Mouse (Mus musculus): ENCODE data around the gene Smtn. TPM values are rescaled to one million over a fixed set of nuclear protein-coding genes. Genes with fewer than 3 reads are reported as not detected.

The Smtn gene
- polyA plus RNA-seq (2017; shearing (Covaris generic)): 1 to 10 TPM; 1.5 to 7.4 (median 4.3) TPM

DNA sequence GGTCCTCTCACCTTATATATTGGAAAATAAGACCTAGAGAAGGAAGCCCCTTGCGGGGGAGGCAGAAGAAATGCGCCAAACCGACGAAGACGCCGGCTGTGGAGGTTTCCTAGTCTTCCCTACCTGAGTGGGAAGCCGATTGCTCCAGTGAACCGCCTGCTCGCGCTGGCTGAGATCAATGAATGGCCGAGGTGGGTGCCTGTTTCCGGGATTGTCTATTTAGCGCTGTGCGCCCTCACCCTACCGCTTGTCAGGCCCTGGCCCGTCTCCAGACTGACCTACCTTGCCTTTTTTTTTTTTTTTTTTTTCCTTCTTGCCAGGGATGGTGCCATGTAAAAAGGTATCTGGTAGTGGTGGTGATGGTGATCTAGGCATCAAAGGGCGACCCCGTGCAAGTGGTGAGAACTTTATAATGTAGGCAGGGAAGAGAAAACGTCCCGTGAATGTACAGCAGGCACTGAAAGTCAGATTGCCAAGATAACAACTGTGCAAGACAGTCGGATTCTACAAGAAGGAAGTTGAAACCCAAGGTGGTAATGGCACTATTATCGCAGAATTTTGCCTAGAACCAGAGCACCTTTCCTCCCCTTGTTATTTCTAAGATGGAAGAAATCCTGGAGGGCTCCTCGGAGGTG, at the start of gene Smtn:
TSS of gene Smtn (minus strand) at position 162 of the 635 bp plus-strand sequence.
- ATAC-seq: no peak

DNA sequence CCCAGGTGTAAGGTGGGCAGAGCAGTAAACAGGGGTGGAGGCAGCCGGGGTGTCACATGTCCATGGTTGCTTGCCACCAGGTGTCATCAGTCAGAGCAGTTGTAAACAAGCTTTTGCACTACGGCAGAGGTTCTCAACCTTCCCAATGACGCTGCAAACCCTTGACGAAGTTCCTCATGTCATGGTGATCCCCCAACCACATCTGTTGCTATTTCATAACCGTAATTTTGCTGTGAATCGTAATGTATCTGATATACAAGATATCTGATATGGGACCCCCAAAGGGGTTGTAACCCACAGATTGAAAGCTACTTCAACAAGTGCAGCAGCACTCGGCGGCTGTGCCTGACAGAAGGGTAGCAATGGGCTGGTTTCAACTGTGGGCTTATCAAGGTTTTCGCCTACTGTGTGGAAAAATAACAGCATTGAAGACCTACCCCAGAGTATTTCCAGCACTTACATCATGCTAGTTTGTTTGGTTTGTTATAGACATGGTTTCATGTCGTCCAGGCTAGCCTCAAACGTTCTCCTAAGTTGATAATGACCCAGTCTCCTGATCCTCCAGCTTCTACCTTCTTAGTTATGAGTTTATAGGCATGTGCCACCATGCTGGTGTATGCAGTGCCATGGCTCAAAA, 47.7 kb upstream of the Smtn start:
- no peak for ATAC-seq

DNA sequence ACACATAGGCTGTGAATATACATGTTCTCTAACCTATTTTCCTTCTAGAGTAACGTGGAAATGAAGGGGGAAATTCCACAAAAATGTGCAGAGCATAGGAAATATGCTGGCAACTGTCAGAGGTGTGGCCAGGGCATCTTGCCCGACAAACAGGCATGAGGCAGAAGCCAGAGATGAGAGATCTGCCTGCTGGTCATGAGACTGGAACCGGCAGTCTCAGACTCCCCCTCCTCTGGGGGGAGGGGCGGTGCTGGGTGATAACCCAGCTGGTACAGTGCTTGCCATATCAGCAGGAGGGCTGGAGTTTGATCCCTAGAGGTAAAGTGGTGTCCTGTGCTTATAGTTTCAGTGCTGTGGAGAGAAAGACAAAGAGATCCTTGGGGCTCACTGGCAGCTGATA, 46.9 kb upstream of the Smtn start:
- no peak for ATAC-seq

DNA sequence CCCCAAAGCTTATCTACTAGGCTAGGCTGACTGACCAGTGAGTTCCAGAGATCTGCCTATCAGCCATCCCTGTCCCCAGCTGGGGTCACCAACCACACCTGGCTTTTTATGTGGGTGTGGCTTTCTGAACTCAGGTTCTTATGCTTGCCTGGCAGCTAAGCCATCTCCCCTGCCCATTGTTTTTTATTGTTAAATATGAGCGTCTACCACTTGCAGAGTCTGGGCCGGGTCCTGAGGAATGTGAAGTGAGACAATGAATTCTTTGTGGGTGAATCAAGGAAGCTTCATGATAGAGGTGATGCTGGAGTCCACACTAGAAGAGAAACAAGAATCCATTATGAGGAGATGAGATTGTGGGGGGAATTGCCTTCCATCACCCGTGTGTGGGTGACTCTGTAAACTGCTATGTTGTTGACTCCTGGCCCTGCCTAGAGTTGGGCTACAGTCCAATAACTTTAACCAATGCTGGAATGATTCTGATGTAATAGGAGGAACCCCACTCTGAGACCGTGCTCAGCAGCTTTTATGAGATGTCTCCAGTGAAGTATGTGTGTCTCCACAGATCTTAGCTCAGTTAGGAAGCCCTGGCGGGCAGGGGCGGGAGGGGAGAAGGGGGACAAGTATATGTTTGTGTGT, 45.7 kb upstream of the Smtn start:
- no peak for ATAC-seq

DNA sequence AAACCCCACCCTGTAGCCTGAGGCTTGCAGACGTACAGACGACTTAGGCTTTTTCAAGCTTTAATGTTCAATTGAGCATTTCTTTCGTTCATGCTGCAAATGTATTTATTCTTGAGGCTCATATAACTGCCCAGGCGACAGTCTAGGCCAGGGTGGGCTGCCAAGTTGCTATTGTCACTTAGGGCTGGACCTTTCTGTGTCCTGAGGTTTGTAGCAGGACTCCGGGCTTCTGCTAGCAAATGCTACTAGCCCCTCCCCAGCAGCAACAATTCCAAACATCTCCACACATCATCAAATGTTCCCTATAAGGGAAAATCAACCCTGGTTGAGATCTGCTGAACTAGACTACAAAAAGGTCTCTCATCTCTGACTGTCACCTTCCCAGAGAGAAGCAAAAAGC, 42.7 kb upstream of the Smtn start:
- no peak for ATAC-seq

DNA sequence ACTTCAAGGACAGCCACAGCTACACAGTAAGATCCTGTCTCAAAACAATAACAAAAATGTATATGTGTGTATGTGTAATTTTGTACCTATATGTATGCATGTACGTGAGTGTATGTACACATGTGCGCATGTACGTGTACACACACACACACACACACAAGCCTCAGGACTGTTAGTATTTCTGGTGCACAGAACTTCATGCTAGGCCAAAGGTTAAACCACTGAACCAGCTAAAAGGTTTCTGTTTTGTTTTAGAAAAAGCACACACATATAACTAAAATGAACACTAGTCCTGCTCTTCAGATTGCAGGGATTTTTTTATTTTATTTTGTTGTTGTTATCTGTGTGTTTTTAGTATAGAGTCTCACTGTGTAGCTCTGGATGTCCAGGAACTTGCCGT, 41.5 kb upstream of the Smtn start:
- no peak for ATAC-seq

DNA sequence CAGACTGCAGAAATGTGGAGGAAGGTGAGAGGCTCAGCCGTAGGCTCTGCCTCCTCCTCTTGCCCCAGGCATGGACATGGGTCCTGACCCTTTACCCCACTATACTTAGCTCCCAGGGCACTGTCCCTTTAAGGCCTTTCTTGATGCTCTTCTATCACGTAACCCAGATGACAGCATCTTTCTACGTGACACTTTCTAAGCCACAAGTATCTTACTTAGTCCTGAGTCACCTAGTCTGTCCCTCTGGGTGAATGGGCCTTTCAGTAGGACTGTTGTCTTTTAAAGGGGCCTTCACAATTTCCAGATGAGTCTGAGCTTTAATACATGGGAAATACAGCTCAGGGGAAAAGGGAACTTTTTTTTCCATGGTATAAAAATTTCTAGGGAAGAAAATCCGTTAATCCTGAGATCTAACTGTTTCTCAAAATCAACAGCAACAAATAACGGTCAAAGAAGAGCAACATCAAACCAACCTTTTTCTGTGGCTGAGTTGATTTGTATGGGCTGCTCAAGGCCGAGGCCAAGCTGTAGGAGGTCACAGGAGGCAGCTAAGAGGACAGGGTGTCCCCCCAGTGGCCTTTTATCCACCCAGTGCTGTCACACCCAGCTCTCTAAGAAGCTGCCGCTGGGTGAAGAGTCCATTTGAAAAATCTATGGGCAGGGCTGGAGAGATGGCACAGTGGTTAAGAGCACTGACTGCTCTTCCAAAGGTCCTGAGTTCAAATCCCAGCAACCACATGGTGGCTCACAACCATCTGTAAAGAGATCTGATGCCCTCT, 40.1 kb upstream of the Smtn start:
- no peak for ATAC-seq

DNA sequence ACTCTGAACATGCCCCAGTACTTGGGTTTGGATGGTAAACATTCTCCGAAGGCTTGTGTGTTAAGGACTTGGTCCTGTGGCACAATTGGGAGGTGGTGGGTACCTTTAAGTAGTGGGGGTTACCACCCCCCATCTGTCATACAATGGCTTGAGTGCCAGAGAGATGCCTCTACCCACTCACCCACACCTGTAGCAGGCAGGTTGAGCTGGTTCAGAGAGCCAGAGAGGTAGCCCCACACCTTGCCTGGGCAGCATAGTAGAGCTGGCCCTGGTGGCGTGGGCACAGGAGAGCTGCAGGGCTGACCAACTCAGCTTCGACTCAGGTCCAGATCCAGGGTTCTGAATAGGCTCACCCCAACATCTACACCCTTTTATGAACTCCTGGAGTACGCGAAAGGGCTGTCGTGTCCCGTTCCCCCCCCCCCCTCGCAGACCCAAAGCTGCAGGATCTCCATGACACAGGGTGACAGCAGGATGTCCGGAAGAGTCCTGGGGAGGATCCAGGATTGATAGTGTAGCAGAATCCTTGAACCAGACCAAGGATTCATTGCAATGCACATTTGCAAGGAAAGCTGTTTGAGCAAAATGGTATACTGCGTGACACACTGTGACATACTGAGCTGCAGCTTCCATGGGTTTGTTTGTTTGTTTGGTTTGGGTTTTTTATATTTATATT, 37.8 kb upstream of the Smtn start:
- ATAC-seq: no peak

DNA sequence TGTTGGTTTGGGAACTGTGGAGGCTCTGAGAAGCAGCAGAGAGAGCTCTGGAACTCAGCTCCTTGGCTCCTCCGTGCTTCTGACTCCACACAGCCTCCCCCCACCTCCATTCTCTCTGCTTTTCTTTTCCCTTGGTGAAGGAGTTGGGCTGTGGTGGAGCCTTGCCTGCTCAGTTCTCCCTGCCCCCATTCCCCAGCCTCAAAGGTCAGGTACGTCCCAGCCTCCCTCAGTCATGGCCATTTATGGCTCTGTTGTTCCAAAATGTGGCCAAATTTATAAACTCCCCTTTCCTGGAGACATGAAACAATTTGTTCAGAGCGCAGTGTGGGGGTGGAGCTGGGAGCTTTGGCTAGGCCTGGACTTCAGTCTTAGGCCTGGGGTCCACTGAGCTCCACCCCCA, 34.8 kb upstream of the Smtn start:
- ATAC-seq: no peak

DNA sequence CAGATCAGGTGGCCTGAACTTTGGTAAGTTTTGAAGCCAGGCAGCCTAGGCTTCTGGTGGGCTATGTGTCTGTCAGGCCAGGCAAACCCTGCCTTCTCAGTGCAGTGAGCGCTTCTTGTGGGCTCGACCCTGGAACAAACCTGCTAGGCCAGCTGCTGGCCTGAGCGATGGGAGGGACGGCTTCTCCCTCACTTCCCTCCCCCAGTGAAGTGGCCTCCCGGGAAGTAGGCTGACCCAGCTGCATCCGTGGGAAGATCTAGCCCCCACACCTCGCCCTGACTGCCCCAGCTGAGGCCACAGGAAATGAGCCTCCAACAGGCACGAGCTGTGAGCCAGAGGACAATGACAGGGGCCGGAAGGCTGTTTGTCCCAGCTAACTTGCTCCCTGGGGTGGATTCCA, 32.7 kb upstream of the Smtn start:
- ATAC-seq: no peak

DNA sequence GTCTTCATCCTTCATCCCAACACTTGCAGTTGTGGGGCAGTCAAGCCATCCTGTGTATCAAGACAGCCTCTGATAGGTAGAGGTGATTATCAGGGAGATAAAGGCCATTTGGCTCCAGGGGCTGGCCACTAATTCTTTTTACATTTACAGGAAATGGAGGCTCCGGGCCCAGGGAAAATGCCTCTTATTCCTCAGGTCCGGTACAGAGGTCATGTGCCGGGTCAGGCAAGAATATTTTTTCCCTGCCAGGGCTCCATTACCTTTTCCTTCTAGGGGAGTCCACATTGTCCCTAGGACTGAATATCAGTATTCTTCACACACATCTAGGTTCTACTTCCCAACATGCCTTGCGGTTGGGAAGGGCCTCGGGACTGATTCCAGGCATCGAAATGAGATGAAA, 31.8 kb upstream of the Smtn start:
- ATAC-seq: no peak

DNA sequence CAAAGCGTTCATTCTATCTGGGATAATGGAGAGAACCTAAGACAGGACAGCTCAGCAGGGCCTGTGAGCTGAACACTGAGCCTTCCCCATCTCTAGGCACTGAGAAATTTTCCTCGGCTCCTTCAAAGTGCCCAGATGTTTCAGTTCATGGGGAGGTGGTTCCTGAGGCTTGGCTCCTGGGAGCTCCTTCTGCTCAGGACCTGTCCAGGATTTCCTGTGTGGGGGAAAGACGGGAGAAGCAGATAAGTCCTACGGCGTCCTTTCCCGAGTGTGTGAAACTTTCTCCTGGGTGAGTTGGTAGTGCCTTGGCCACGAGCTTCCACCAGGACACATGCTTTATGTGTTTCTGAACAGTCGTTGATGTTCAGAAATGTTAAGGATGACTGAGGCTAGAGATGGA, 29.9 kb upstream of the Smtn start:
- no peak for ATAC-seq

DNA sequence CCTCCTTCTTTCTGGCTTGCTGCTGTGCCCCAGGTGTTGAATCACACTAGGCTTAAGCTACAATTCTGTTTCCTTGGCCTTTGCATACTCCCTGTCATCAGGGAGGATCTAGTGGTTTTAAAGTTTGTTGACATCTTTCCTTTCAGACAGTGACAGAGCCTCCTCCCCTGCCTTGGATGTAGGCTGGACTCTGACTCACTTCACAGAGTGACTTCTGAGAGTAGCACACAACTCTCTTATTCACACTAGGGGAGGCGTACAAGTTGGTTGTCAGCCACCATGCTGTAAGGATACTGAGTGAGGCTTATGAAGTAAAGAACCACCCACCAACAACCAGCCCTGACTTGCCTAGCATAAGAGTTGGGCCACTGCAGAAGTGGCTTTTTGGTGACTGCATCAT, 27.5 kb upstream of the Smtn start:
- no peak for ATAC-seq

DNA sequence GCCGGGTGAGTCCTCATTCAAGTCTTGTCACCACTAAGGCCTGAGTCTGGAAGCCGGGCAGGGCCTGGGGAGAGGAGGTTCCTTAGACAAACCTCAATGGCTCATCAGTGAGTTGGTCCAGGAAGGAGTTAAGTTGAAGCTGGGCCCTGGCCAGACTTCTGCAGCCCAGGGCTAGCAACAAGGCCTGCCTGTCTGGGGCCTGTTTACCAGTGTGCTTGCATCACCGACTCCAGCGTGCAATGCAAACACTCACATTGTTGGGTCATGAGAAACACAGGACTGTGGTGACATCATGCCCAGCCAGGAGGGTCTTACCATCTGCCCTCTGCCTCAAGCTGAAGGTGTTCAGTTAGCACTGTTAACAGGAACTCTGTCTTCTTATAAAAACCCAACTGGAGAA, 25.6 kb upstream of the Smtn start:
- no peak for ATAC-seq

DNA sequence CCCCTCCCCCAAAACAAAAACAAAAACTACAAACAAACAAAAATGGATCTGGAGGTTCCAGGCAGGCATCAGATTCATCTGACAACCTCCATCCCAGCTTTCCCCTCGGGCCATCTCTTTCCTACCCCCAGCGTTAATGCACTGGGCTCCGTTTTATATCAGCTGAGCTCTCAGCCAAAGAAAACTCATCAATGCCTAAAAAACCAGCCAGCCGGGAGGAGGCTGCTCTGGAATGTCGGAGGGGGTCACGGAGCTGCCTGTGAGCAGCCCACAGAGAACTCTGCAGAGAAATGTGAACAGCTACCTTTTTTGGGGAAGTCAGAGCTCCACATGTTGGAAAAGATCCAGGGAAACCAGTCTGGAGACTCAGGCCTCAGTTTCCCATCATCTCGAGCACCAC, 24.0 kb upstream of the Smtn start:
- ATAC-seq: no peak

DNA sequence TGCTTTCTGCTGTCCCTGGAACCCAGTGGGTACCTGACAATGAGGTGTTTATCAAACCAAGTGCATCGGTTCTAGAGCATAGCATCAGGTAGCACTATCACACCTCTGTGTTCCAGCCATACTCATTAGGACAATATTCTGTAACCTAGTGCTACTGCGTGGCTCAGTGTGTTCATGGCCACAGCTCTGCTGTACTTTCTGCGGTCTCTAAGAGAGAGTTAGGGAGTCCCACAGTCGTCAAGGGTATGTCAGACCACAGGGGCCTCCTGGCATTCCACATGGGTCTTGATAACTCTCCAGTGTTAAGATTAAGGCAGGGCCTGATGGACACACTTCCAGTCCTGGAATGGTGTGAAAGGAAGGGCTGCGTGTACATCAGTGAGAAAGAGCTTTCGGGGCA, 23.4 kb upstream of the Smtn start:
- ATAC-seq: no peak

DNA sequence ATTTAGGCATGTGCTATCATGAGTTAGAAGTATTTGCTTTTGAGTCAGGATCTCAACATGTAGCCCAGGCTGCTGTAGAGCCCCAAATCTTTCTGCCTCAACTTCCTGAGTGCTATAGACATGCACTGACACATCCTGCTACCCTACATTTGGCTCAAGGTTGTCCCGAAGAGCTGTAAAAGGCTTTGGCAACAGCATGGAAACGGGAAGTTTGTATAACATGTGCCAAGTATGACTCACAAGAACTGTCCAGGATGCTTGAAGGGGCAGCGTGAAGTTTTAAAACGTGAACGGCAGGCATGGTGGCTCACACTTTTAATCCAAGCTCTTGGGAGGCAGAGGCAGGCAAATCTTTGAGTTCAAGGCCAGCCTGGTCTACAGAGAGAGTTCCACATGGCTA, 19.8 kb upstream of the Smtn start:
- no peak for ATAC-seq

DNA sequence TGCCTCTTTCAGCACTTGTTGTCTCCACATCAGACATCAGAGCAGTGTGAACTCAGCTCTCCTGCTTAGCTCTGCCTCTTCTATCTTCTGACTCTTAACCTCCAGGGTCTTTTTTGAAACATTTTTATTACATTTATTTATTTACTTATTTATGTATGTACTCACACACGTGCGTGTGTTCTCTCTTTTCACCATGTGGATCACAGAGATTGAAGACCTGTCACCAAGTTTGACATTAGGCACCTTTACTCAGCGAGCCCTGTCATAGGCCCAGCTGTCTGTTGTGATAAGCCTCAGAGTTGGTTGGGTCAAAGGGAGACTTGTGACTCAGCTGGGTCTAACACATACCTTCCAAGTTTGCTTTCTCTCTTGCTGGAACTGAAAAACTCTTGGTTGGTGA, 17.4 kb upstream of the Smtn start:
- ATAC-seq: no peak

DNA sequence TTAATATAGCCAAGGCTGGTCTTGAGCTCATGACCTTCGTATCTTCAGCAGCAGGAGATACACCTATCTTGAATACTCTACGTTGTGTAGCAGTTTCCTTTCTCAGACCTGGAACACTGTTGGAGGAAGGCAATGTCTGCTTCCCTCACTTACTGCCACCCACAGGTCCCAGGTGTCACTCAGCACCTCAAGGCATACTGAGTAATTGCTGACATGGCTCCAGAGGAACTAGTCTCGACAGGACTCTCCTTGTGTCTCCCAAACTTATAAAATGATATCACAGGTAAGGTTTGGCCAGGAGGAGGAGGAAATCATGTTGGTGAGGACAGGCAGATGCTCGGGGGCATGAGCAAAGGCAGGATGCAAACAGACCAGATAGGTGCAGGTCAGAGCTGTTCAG, 14.6 kb upstream of the Smtn start:
- no peak for ATAC-seq

DNA sequence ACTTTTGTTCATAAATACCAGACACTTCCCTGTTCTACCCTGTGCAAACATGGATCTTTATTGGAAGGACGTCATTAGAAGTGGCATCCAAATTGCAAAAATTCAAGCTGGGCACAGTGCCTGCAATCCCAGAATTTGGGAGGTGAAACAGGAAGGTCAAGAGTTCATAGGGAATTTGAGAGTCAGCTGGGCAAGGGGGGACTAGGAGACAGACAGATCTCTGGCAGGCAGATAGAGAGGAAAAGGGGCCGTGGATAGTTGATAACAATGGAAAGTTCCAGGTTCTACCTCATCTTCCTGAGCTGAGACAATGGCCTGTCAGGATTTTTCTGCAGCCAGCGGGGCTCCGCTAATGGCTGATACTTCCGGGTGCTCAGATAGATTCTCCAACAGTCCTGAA, 9.4 kb upstream of the Smtn start:
- ATAC-seq: no peak

DNA sequence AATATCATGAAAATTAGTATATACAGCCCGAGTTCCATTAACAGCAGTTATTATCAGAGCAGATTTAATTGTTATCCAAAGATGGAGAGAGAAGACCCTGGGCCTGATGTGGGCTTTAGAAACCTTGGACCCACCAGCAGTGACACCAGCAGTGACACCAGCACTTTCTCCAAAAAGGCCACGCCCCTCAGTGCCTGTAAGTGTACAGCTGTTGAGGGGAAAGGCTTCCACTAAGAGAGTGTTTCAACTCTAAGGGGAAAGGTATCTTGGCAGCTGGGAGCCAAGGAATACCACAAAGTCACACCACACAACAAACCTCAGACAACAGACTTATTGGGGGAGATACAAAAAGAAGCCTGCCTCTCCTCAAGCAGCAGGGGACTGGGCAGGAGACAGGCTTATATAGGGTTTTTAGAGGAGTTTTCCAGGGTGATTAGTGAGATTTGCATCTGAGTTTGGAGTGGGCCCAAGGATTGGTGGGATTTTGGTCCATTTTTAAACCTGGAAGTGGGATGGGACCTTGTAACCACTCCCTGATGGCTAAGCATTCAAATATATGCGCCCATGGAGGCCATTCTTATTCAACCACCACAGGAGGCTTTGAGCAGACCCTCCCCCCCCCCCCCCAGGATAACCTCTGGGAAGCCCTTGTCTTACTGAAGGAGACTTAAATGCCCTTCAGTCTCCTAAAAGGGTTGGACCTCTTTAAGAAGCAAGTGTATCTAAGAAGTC, 8.3 kb upstream of the Smtn start:
- ATAC-seq: no peak

DNA sequence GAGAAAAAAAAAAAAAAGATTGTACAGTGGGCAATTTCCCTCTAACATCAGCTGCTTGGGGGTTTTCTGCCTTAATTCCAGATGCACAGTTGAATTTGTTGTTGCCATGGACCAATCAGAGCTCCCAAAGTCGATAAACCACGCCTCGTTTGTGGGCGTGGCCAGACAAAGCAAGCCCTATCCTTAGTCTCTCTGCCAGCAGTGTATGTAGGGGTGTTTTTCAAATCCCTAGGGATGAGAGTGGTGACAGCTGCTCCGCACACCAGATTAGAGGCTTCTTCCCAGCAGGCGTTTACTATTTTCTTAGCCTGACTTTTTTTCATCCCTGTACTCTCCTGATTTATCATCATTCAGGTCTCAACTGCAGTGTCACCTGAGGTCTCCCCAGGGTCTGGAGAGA, 7.6 kb upstream of the Smtn start:
- ATAC-seq: no peak
